Mouse (Mus musculus): Measurements from ENCODE around the gene Sema3b. TPM values are rescaled to one million over a fixed set of nuclear protein-coding genes. Genes with fewer than 3 reads are reported as not detected.
A peak's percentile ranks its signal among the peaks of the same experiment; 100 is the strongest.

Sema3b gene
- polyA plus RNA-seq (2014; fragmentation: Nextera tagmentation; extraction: Ambion mirVana): 16.5 and 18.3 TPM in 2 replicates

- Histone ChIP-seq H3K4me1 (replicated peaks; ENCODE audit: control insufficient read depth, insufficient read depth, low read length) (peaks cover 46% of the 10 kb centered on the region), H3K9ac (ENCODE audit: low read length) (no peak within 1 kb of the TSS), H3K4me3 (ENCODE audit: low read depth, low read length) (no peak within 1 kb of the TSS), H3K4me2 (ENCODE audit: low read length) (peak within 1 kb of the TSS; percentile 27; the same call in 1 of the 2 replicates), H3K27ac (ENCODE audit: low read depth) (no peak within 1 kb of the TSS; the same call in 1 of the 2 replicates), H3K27me3 (replicated peaks; ENCODE audit: control insufficient read depth, insufficient read depth, low read length) (no peaks in the 10 kb centered on the region), H3K9me3 (ENCODE audit: control insufficient read depth, low read length) (no peaks in the 10 kb centered on the region), H3K36me3 (ENCODE audit: control insufficient read depth, insufficient read depth, low read length) (peaks cover 4% of the 10 kb centered on the region)
- DNase-seq (ENCODE audit: low spot score): no peak
- 35% methylated on average over 12 of the region's 12 CpGs for WGBS
- no peak for ATAC-seq (replicated peaks; ENCODE audit: low FRiP score, low TSS enrichment, low read depth)
Observed at GRCm38 (mm10) chr9:107608741-107609432, at the start of gene Sema3b. Gene Sema3b (minus strand): TSS chr9:107609229.

- no peak for DNase-seq (ENCODE audit: low spot score)
- Histone ChIP-seq H3K9me3 (ENCODE audit: control insufficient read depth, low read length) (no peaks in the 10 kb centered on the region), H3K4me3 (ENCODE audit: low read depth, low read length) (no peak overlapping the region), H3K27ac (ENCODE audit: low read depth) (no peak overlapping the region), H3K27me3 (replicated peaks; ENCODE audit: control insufficient read depth, insufficient read depth, low read length) (no peaks in the 10 kb centered on the region), H3K9ac (ENCODE audit: low read length) (no peak overlapping the region), H3K4me2 (ENCODE audit: low read length) (no peak overlapping the region), H3K4me1 (replicated peaks; ENCODE audit: control insufficient read depth, insufficient read depth, low read length) (0 out of 2 replicates have a peak, but pooled peaks cover 3% of the 10 kb centered on the region), H3K36me3 (ENCODE audit: control insufficient read depth, insufficient read depth, low read length) (no peaks in the 10 kb centered on the region)
- no peak for ATAC-seq (replicated peaks; ENCODE audit: low FRiP score, low TSS enrichment, low read depth)
- WGBS: 82% methylated on average over 6 of the region's 6 CpGs
Observed at GRCm38 (mm10) chr9:107658096-107658495, 49.1 kb upstream of the Sema3b start.

- Histone ChIP-seq H3K9ac (ENCODE audit: low read length) (no peak overlapping the region), H3K4me1 (replicated peaks; ENCODE audit: control insufficient read depth, insufficient read depth, low read length) (0 out of 2 replicates have a peak, but pooled peaks cover 3% of the 10 kb centered on the region), H3K4me2 (ENCODE audit: low read length) (no peak overlapping the region), H3K27ac (ENCODE audit: low read depth) (no peak overlapping the region), H3K27me3 (replicated peaks; ENCODE audit: control insufficient read depth, insufficient read depth, low read length) (no peaks in the 10 kb centered on the region), H3K36me3 (ENCODE audit: control insufficient read depth, insufficient read depth, low read length) (no peaks in the 10 kb centered on the region), H3K9me3 (ENCODE audit: control insufficient read depth, low read length) (no peaks in the 10 kb centered on the region), H3K4me3 (ENCODE audit: low read depth, low read length) (no peak overlapping the region)
- no peak for ATAC-seq (replicated peaks; ENCODE audit: low FRiP score, low TSS enrichment, low read depth)
- DNase-seq (ENCODE audit: low spot score): no peak
- 91% methylated on average over 5 of the region's 5 CpGs for WGBS
Observed at GRCm38 (mm10) chr9:107657144-107657543, 48.1 kb upstream of the Sema3b start.

GRCm38 (mm10) chr9:107654585-107654984, 45.6 kb upstream of the Sema3b start:
- no peak overlapping the region for H3K9ac ChIP-seq (ENCODE audit: low read length)
- no peak overlapping the region for H3K4me2 ChIP-seq (ENCODE audit: low read length)
- DNase-seq (ENCODE audit: low spot score) (no peak), ATAC-seq (replicated peaks; ENCODE audit: low FRiP score, low TSS enrichment, low read depth) (no peak)
- H3K4me3 ChIP-seq (ENCODE audit: low read depth, low read length): no peak overlapping the region
- 0 out of 2 replicates have a peak, but pooled peaks cover 9% of the 10 kb centered on the region for H3K4me1 ChIP-seq (replicated peaks; ENCODE audit: control insufficient read depth, insufficient read depth, low read length)
- H3K9me3 ChIP-seq (ENCODE audit: control insufficient read depth, low read length): no peaks in the 10 kb centered on the region
- WGBS: 80% methylated on average over 4 of the region's 4 CpGs
- no peaks in the 10 kb centered on the region for H3K27me3 ChIP-seq (replicated peaks; ENCODE audit: control insufficient read depth, insufficient read depth, low read length)
- no peaks in the 10 kb centered on the region for H3K36me3 ChIP-seq (ENCODE audit: control insufficient read depth, insufficient read depth, low read length)
- H3K27ac ChIP-seq (ENCODE audit: low read depth): no peak overlapping the region

GRCm38 (mm10) chr9:107653474-107653873, 44.4 kb upstream of the Sema3b start:
- DNase-seq (ENCODE audit: low spot score): no peak
- Histone ChIP-seq H3K27me3 (replicated peaks; ENCODE audit: control insufficient read depth, insufficient read depth, low read length) (no peaks in the 10 kb centered on the region), H3K36me3 (ENCODE audit: control insufficient read depth, insufficient read depth, low read length) (no peaks in the 10 kb centered on the region), H3K9me3 (ENCODE audit: control insufficient read depth, low read length) (no peaks in the 10 kb centered on the region), H3K27ac (ENCODE audit: low read depth) (no peak overlapping the region), H3K4me2 (ENCODE audit: low read length) (no peak overlapping the region), H3K4me3 (ENCODE audit: low read depth, low read length) (no peak overlapping the region), H3K4me1 (replicated peaks; ENCODE audit: control insufficient read depth, insufficient read depth, low read length) (0 out of 2 replicates have a peak, but pooled peaks cover 9% of the 10 kb centered on the region), H3K9ac (ENCODE audit: low read length) (no peak overlapping the region)
- no peak for ATAC-seq (replicated peaks; ENCODE audit: low FRiP score, low TSS enrichment, low read depth)
- WGBS: 71% methylated on average over 2 of the region's 2 CpGs

GRCm38 (mm10) chr9:107650708-107651481, 41.9 kb upstream of the Sema3b start:
- Histone ChIP-seq H3K4me1 (replicated peaks; ENCODE audit: control insufficient read depth, insufficient read depth, low read length) (0 out of 2 replicates have a peak, but pooled peaks cover 6% of the 10 kb centered on the region), H3K36me3 (ENCODE audit: control insufficient read depth, insufficient read depth, low read length) (no peaks in the 10 kb centered on the region), H3K4me2 (ENCODE audit: low read length) (no peak overlapping the region), H3K9ac (ENCODE audit: low read length) (no peak overlapping the region), H3K27me3 (replicated peaks; ENCODE audit: control insufficient read depth, insufficient read depth, low read length) (no peaks in the 10 kb centered on the region), H3K4me3 (ENCODE audit: low read depth, low read length) (no peak overlapping the region), H3K27ac (ENCODE audit: low read depth) (no peak overlapping the region), H3K9me3 (ENCODE audit: control insufficient read depth, low read length) (no peaks in the 10 kb centered on the region)
- DNase-seq (ENCODE audit: low spot score): no peak
- 32% methylated on average over 12 of the region's 12 CpGs for WGBS
- no peak for ATAC-seq (replicated peaks; ENCODE audit: low FRiP score, low TSS enrichment, low read depth)

GRCm38 (mm10) chr9:107650225-107650624, 41.2 kb upstream of the Sema3b start:
- Histone ChIP-seq H3K27me3 (replicated peaks; ENCODE audit: control insufficient read depth, insufficient read depth, low read length) (no peaks in the 10 kb centered on the region), H3K4me1 (replicated peaks; ENCODE audit: control insufficient read depth, insufficient read depth, low read length) (0 out of 2 replicates have a peak, but pooled peaks cover 6% of the 10 kb centered on the region), H3K4me2 (ENCODE audit: low read length) (no peak overlapping the region), H3K9ac (ENCODE audit: low read length) (no peak overlapping the region), H3K27ac (ENCODE audit: low read depth) (no peak overlapping the region), H3K36me3 (ENCODE audit: control insufficient read depth, insufficient read depth, low read length) (no peaks in the 10 kb centered on the region), H3K9me3 (ENCODE audit: control insufficient read depth, low read length) (no peaks in the 10 kb centered on the region), H3K4me3 (ENCODE audit: low read depth, low read length) (no peak overlapping the region)
- ATAC-seq (replicated peaks; ENCODE audit: low FRiP score, low TSS enrichment, low read depth) (no peak), DNase-seq (ENCODE audit: low spot score) (no peak)
- 64% methylated on average over 7 of the region's 7 CpGs for WGBS

- DNase-seq (ENCODE audit: low spot score) (no peak), ATAC-seq (replicated peaks; ENCODE audit: low FRiP score, low TSS enrichment, low read depth) (no peak)
- no peaks in the 10 kb centered on the region for H3K27me3 ChIP-seq (replicated peaks; ENCODE audit: control insufficient read depth, insufficient read depth, low read length)
- WGBS: 65% methylated on average over 3 of the region's 3 CpGs
- no peak overlapping the region for H3K27ac ChIP-seq (ENCODE audit: low read depth)
- no peak overlapping the region for H3K4me2 ChIP-seq (ENCODE audit: low read length)
- no peaks in the 10 kb centered on the region for H3K9me3 ChIP-seq (ENCODE audit: control insufficient read depth, low read length)
- H3K9ac ChIP-seq (ENCODE audit: low read length): no peak overlapping the region
- H3K4me1 ChIP-seq (replicated peaks; ENCODE audit: control insufficient read depth, insufficient read depth, low read length): peaks cover 10% of the 10 kb centered on the region
- no peak overlapping the region for H3K4me3 ChIP-seq (ENCODE audit: low read depth, low read length)
- no peaks in the 10 kb centered on the region for H3K36me3 ChIP-seq (ENCODE audit: control insufficient read depth, insufficient read depth, low read length)
Observed at GRCm38 (mm10) chr9:107648767-107649166, 39.7 kb upstream of the Sema3b start.

Measured in intestine, embryonic 14.5 days (tissue).